Mouse (Mus musculus) embryonic facial prominence, embryonic 12.5 days (tissue): ENCODE data around the gene Gm11437. TPM values are rescaled to one million over a fixed set of nuclear protein-coding genes. Genes with fewer than 3 reads are reported as not detected.

Experiments used
- ATAC-seq: fragments of 200-750 bp; cut with Nextera tagmentation; 2 replicates; pipeline ENCODE4 v1.8.0; 2017; ENCODE audit not compliant: insufficient number of reproducible peaks, insufficient read depth, low FRiP score, low TSS enrichment
- H3K27ac ChIP-seq: fragments of 300-500 bp; sonication (generic); 2 replicates; pipeline ENCODE4 v1.5.1; 2016; ENCODE audit warnings: mild to moderate bottlenecking
- H3K27me3 ChIP-seq: fragments of 300-500 bp; sonication (generic); 2 replicates; pipeline ENCODE4 v1.6.1; 2016; ENCODE audit warnings: mild to moderate bottlenecking, moderate library complexity
- H3K36me3 ChIP-seq: fragments of 300-500 bp; sonication (generic); 2 replicates; pipeline ENCODE4 v1.6.1; 2016; ENCODE audit warnings: mild to moderate bottlenecking
- H3K4me1 ChIP-seq: fragments of 300-500 bp; sonication (generic); 2 replicates; pipeline ENCODE4 v1.6.1; 2016
- H3K4me2 ChIP-seq: fragments of 300-500 bp; sonication (generic); replicated peaks from 2 replicates; pipeline ENCODE4 v1.6.1; 2016; ENCODE audit warnings: mild to moderate bottlenecking, moderate library complexity
- H3K4me3 ChIP-seq: fragments of 300-500 bp; sonication (generic); 2 replicates; pipeline ENCODE4 v1.5.1; 2016; ENCODE audit warnings: mild to moderate bottlenecking
- H3K9ac ChIP-seq: fragments of 300-500 bp; sonication (generic); 2 replicates; pipeline ENCODE4 v1.6.1; 2016; ENCODE audit warnings: mild to moderate bottlenecking, moderate library complexity
- H3K9me3 ChIP-seq: fragments of 300-500 bp; sonication (generic); 2 replicates; pipeline ENCODE4 v1.6.1; 2016; ENCODE audit warnings: mild to moderate bottlenecking, moderate library complexity
- WGBS: fragments of 180-500 bp; shearing (Covaris S2); methylation state at CpG from one replicate; pipeline ENCODE4 v1.1.7; 2016; 5-methylcytosine and 5-hydroxymethylcytosine counted together
- polyA plus RNA-seq: library from polyadenylated mRNA; unstranded; fragments of >200 nt; fragmentation: Nextera tagmentation; extraction: Ambion mirVana; gene quantifications from 2 replicates; pipeline ENCODE4 v1.2.1, GENCODE M21; 2016

Gene Gm11437
- polyA plus RNA-seq, 1 experiment from 2014 or later = not detected

- WGBS = 84% methylated on average over 2 of the region's 2 CpGs
- 0 out of 2 replicates have a peak, but pooled peaks cover 3% of the 10 kb centered on the region for H3K4me1 ChIP-seq
- H3K27ac ChIP-seq = no peak overlapping the region
- no peak for ATAC-seq
- no peaks in the 10 kb centered on the region for H3K9me3 ChIP-seq
- no peaks in the 10 kb centered on the region for H3K36me3 ChIP-seq
- no peak overlapping the region for H3K9ac ChIP-seq
- no peak overlapping the region for H3K4me3 ChIP-seq
- H3K27me3 ChIP-seq = no peaks in the 10 kb centered on the region
- H3K4me2 ChIP-seq = no peak overlapping the region
Measured at GRCm38 (mm10) chr11:84134331-84134860, 32.9 kb downstream of the Gm11437 start.

GRCm38 (mm10) chr11:84129799-84130185 lies 37.5 kb downstream of the Gm11437 start:
- no peak overlapping the region for H3K27ac ChIP-seq
- WGBS = 5% methylated on average over 11 of the region's 11 CpGs
- peaks cover 23% of the 10 kb centered on the region for H3K36me3 ChIP-seq

GRCm38 (mm10) chr11:84128943-84129798 lies 38.1 kb downstream of the Gm11437 start, which contains the start of the genes Tada2a and Acaca:
TSS of gene Tada2a (minus strand) at chr11:84129600.
TSS of gene Acaca (plus strand) at chr11:84129672.
- ATAC-seq = peak; percentile 75
- Histone ChIP-seq H3K4me3 (peak within 1 kb of the TSS; percentile 77), H3K27me3 (no peaks in the 10 kb centered on the region), H3K9ac (peak within 1 kb of the TSS; percentile 87), H3K27ac (peak within 1 kb of the TSS; percentile 46; the same call in 1 of the 2 replicates), H3K4me1 (0 out of 2 replicates have a peak, but pooled peaks cover 3% of the 10 kb centered on the region), H3K4me2 (peak within 1 kb of the TSS; percentile 71), H3K9me3 (no peaks in the 10 kb centered on the region), H3K36me3 (peaks cover 28% of the 10 kb centered on the region)
- under 1% methylated on average over 64 of the region's 83 CpGs for WGBS

More at GRCm38 (mm10) chr11:84129799-84130185, 37.5 kb downstream of the Gm11437 start:
- 0 out of 2 replicates have a peak, but pooled peaks have one; percentile 43 for ATAC-seq
- Histone ChIP-seq H3K27me3 (no peaks in the 10 kb centered on the region), H3K9ac (peak overlapping the region; percentile 87), H3K9me3 (no peaks in the 10 kb centered on the region), H3K4me2 (peak overlapping the region; percentile 71), H3K4me1 (0 out of 2 replicates have a peak, but pooled peaks cover 3% of the 10 kb centered on the region), H3K4me3 (peak overlapping the region; percentile 77)

GRCm38 (mm10) chr11:84127977-84128376 lies 39.3 kb downstream of the Gm11437 start:
- no peak for ATAC-seq
- Histone ChIP-seq H3K4me2 (no peak overlapping the region), H3K4me1 (0 out of 2 replicates have a peak, but pooled peaks cover 3% of the 10 kb centered on the region), H3K27me3 (no peaks in the 10 kb centered on the region), H3K4me3 (no peak overlapping the region), H3K36me3 (peaks cover 33% of the 10 kb centered on the region), H3K9me3 (no peaks in the 10 kb centered on the region), H3K9ac (no peak overlapping the region), H3K27ac (no peak overlapping the region)
- 89% methylated on average over 4 of the region's 4 CpGs for WGBS

DNA sequence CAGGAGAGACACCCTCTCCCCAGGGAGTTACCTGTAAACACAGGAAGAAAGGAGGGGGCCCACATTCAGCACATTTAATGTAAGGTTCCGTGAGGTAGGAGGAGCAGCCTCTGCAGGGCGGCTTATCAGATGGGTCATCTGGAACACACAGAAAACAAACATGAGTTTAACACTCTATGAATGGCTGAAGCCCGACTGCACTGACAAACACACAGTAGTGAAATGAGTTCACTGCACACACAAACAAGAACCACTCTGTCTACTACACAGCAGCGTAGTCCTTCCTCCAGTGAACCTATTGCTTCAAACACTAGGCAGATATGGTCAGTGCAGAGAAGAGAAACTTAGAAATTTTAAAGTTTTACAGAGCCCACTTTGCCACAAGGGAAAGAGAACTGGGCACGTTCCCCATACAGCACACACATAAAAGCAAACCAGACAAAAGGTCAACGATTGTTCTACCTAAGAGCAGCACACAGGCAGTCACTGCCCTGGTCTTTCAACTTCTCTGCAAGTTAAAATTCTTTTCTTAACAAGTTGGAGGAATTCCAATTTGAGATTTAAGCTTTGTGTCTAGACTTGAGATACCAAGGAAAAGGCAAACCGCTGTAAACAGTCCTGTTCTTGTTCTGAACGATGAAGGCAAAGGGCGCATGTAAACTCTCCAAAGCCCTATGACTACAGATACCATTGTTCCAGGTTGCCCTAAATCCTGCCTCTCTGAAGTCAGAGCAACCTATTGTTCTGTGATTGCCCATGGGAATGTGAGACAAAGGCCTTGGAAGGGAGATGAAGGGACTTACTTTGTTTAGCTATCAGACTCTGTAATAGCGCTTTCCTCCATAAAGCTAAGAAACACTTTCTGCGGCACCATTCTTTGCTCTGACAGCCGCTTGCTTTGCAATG lies 46.0 kb downstream of the Gm11437 start:
- no peak for ATAC-seq
- Histone ChIP-seq H3K36me3 (peaks cover 82% of the 10 kb centered on the region), H3K4me2 (no peak overlapping the region), H3K4me3 (no peak overlapping the region), H3K9me3 (no peaks in the 10 kb centered on the region), H3K27ac (no peak overlapping the region), H3K4me1 (no peaks in the 10 kb centered on the region), H3K9ac (no peak overlapping the region), H3K27me3 (no peaks in the 10 kb centered on the region)
- WGBS = 86% methylated on average over 12 of the region's 12 CpGs

GRCm38 (mm10) chr11:84117431-84117830 lies 49.8 kb downstream of the Gm11437 start:
- WGBS = 78% methylated on average over 4 of the region's 4 CpGs
- no peaks in the 10 kb centered on the region for H3K9me3 ChIP-seq
- H3K4me1 ChIP-seq = no peaks in the 10 kb centered on the region
- no peak overlapping the region for H3K4me2 ChIP-seq
- ATAC-seq = no peak
- no peak overlapping the region for H3K27ac ChIP-seq
- H3K9ac ChIP-seq = no peak overlapping the region
- H3K4me3 ChIP-seq = no peak overlapping the region
- no peaks in the 10 kb centered on the region for H3K27me3 ChIP-seq
- peaks cover 78% of the 10 kb centered on the region for H3K36me3 ChIP-seq

- Histone ChIP-seq H3K27ac (no peak overlapping the region), H3K36me3 (peaks cover 67% of the 10 kb centered on the region), H3K4me3 (no peak overlapping the region), H3K9me3 (no peaks in the 10 kb centered on the region), H3K4me2 (no peak overlapping the region), H3K9ac (no peak overlapping the region), H3K4me1 (no peaks in the 10 kb centered on the region), H3K27me3 (no peaks in the 10 kb centered on the region)
- 69% methylated on average over 2 of the region's 2 CpGs for WGBS
- no peak for ATAC-seq
Measured at GRCm38 (mm10) chr11:84116221-84116620, 51.1 kb downstream of the Gm11437 start.

DNA sequence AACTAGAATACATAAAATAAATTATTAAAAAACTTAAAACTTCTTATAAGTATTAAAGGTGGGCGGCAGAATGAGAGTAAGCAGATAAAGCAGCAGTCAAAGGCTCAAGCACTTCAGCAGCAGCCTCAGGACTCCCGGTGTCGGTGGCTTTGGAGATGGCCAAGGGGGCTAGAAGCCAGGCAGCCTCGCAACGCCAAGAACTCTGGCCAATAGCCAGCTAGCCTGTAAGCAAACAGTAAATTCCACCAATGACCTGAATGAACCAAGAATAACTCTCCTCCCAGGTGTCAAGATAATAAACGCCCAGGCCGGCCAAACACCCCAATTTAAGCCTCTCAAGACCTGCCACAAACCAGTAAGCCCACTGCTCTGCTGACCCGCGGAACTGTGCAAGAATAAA lies 51.6 kb downstream of the Gm11437 start:
- Histone ChIP-seq H3K4me1 (no peaks in the 10 kb centered on the region), H3K9ac (no peak overlapping the region), H3K4me2 (no peak overlapping the region), H3K27me3 (no peaks in the 10 kb centered on the region), H3K4me3 (no peak overlapping the region), H3K9me3 (no peaks in the 10 kb centered on the region), H3K27ac (no peak overlapping the region), H3K36me3 (peaks cover 65% of the 10 kb centered on the region)
- WGBS = 85% methylated on average over 9 of the region's 9 CpGs
- ATAC-seq = no peak

DNA sequence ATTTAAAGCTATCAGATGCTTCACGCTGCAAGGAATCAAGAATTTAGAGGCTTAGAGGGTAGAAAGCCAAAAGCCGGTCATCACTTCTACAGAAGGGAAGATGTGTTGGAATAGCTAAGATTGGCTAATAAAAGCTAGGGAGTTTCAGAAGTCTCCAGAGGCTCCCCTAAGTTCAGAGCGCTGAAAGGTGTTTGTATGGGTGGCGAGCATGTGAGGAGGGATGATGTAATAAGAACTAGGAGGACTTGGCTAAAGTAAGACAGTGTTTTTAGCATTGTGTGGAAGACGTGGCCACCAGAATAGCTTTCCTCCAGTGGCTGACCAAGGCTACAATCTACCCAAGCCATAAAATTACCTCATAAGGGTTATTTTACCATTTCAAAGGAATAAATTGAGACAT lies 53.7 kb downstream of the Gm11437 start:
- 91% methylated on average over 5 of the region's 5 CpGs for WGBS
- Histone ChIP-seq H3K9ac (no peak overlapping the region), H3K9me3 (no peaks in the 10 kb centered on the region), H3K27me3 (no peaks in the 10 kb centered on the region), H3K27ac (no peak overlapping the region), H3K36me3 (peaks cover 60% of the 10 kb centered on the region), H3K4me2 (no peak overlapping the region), H3K4me3 (no peak overlapping the region), H3K4me1 (no peaks in the 10 kb centered on the region)
- ATAC-seq = no peak

- Histone ChIP-seq H3K4me3 (no peak overlapping the region), H3K9me3 (no peaks in the 10 kb centered on the region), H3K36me3 (peaks cover 77% of the 10 kb centered on the region), H3K27ac (no peak overlapping the region), H3K9ac (no peak overlapping the region), H3K27me3 (no peaks in the 10 kb centered on the region), H3K4me2 (no peak overlapping the region), H3K4me1 (no peaks in the 10 kb centered on the region)
- 63% methylated on average over 2 of the region's 2 CpGs for WGBS
- no peak for ATAC-seq
Measured at GRCm38 (mm10) chr11:84107137-84107536, 60.1 kb downstream of the Gm11437 start.

- peaks cover 80% of the 10 kb centered on the region for H3K36me3 ChIP-seq
- no peak overlapping the region for H3K27ac ChIP-seq
- no peaks in the 10 kb centered on the region for H3K4me1 ChIP-seq
- H3K27me3 ChIP-seq = no peaks in the 10 kb centered on the region
- H3K4me2 ChIP-seq = no peak overlapping the region
- H3K9ac ChIP-seq = no peak overlapping the region
- H3K9me3 ChIP-seq = no peaks in the 10 kb centered on the region
- no peak overlapping the region for H3K4me3 ChIP-seq
- WGBS = 93% methylated on average over 6 of the region's 6 CpGs
- ATAC-seq = no peak
Measured at GRCm38 (mm10) chr11:84104036-84104435, 63.2 kb downstream of the Gm11437 start.
